Mouse (Mus musculus) activated CD4-positive, CD25-positive, alpha-beta regulatory T cell, adult 9 weeks (primary cell): ENCODE results near the gene Bicc1. TPM values are rescaled to one million over a fixed set of nuclear protein-coding genes. Genes with fewer than 3 reads are reported as not detected.

ENCODE experiments used
- polyA plus RNA-seq: library from polyadenylated mRNA; unstranded; fragments of 100-300 nt; shearing (Covaris generic); gene quantifications from one replicate; pipeline ENCODE4 v1.2.1, GENCODE M21; 2017

Gene Bicc1
- not detected for polyA plus RNA-seq

GRCm38 (mm10) chr10:71159676-71160235 lies at the start of gene Bicc1:
Gene Bicc1 (minus strand): TSS chr10:71159700.

Other genes starting within 250 kb of the Bicc1 start
- gene Tfam, start 78.6 kb upstream of the Bicc1 start, polyA plus RNA-seq, result 115 TPM
- 22.6 TPM for gene Ube2d1, start 125.6 kb upstream of the Bicc1 start, polyA plus RNA-seq
- 46.2 TPM for gene Cisd1, start 185.3 kb upstream of the Bicc1 start, polyA plus RNA-seq
- gene Ipmk, start 188.1 kb upstream of the Bicc1 start, polyA plus RNA-seq, result 3.3 TPM